In the genomic region with DNA sequence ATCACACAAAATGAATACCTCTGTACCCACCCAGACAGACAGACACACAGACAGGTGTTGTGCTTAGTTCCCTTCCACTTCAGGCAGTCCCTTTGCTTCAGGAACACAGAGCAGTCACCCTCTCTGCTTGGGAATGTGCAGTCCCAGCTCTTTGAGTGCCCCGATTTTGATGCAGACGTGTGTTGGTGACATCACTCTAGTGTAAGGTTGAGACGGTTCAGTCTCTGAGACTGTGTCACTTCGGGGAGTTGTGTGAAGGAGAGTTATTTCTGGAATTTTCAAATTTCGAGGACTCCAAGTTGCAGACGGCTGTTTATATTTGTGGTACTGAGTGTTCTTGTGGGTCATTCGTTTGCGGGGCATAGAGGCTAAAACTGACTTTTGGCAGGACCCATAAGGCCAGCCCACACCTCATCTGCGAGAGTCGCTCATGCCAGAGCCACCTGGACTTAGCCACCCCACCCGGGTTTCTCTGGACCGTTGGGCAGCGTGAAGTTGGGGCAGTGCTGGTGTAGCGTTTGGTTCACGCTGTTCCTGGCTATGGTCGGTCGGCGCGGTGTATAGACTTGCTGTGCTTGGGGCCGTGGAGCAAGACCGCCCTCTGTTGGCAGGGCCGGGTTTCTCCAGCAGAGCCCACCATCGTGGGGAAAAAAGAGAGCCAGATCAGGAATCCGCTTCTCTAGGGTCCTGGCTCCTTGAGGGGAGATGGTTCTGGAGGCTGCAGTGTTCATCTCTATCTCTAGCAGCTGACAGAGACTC, we compare ENCODE assay signal across 8 mouse cellular contexts. TPM values are rescaled to one million over a fixed set of nuclear protein-coding genes. Genes with fewer than 3 reads are reported as not detected.
DNase-seq lines count a peak whose midpoint lies in the region; ATAC-seq lines count a peak whose summit lies in the region.

No protein-coding gene starts in this region.

- intact Hi-C loops in left cerebral cortex, postnatal 14 days (cut with DNase I), result loop anchor here (5.0 to 10.0 kb wide), 3 partner anchors 33 to 140 kb away; a partner anchor contains a TSS

- DNase-seq in ZHBTc4 (ENCODE audit: low read depth, low spot score), result peak; percentile 92
- peak; percentile 84 for DNase-seq in gastrocnemius, postnatal 10 days
- DNase-seq in hindlimb bud, embryonic 11.5 days (ENCODE audit: extremely low spot score, low read depth, low spot score), result peak; percentile 26
- peak; percentile 31 to 68 for DNase-seq in left cerebral cortex, postnatal 14 days (ENCODE audit: low spot score in 2 of 2)
- DNase-seq in right cerebral cortex, postnatal 25 days, result peak; percentile 56
- DNase-seq in urinary bladder, postnatal 36 days (ENCODE audit: low spot score in 2 of 2), result peak; percentile 70 to 83

- ATAC-seq in common myeloid progenitor, adult 5-6 weeks (replicated peaks; ENCODE audit: low read depth, poor library complexity, severe bottlenecking), result peak; percentile 95
- peak; percentile 88 for ATAC-seq in megakaryocyte-erythroid progenitor cell, adult 5-6 weeks (replicated peaks; ENCODE audit: low FRiP score, low TSS enrichment, poor library complexity, severe bottlenecking)

RNA-seq across cellular contexts. Expression of a gene that starts 30.6 kb away (rescaled TPM):
- total RNA-seq in common myeloid progenitor, adult 5-6 weeks (2017), result 20.7 and 22.1 TPM in 2 replicates
- total RNA-seq in gastrocnemius, postnatal 10 days (2021), result 1 to 10 TPM; 9.8 to 9.9 TPM
- 10 to 100 TPM; 33.6 to 36.8 TPM for total RNA-seq in left cerebral cortex, postnatal 14 days (2021)
- 29.1 and 66.3 TPM in 2 replicates for total RNA-seq in megakaryocyte-erythroid progenitor cell, adult 5-6 weeks (2014; fragmentation: Nextera tagmentation)
- 28.2 and 33.5 TPM in 2 replicates for total RNA-seq in megakaryocyte-erythroid progenitor cell, adult 5-6 weeks (2017)

RNA-seq across cellular contexts. Expression of a gene that starts 35.0 kb away (rescaled TPM):
- total RNA-seq in common myeloid progenitor, adult 5-6 weeks (2017), result not detected in 2 replicates
- 10 to 100 TPM in 1 of 2 experiments, 1 to 10 TPM in 1; 6.9 to 11.9 TPM for total RNA-seq in gastrocnemius, postnatal 10 days (2021)
- total RNA-seq in left cerebral cortex, postnatal 14 days (2021), result 10 to 100 TPM; 21.7 to 22.3 TPM
- not detected in 2 replicates for total RNA-seq in megakaryocyte-erythroid progenitor cell, adult 5-6 weeks (2014; fragmentation: Nextera tagmentation)
- total RNA-seq in megakaryocyte-erythroid progenitor cell, adult 5-6 weeks (2017), result not detected in 2 replicates

RNA-seq across cellular contexts. Expression of a gene that starts 48.4 kb away (rescaled TPM):
- 13.6 and 21.3 TPM in 2 replicates for total RNA-seq in common myeloid progenitor, adult 5-6 weeks (2017)
- 100 to 1,000 TPM; 155 to 167 TPM for total RNA-seq in gastrocnemius, postnatal 10 days (2021)
- 10 to 100 TPM; 39.5 to 40.3 TPM for total RNA-seq in left cerebral cortex, postnatal 14 days (2021)
- 7.5 and 8.2 TPM in 2 replicates for total RNA-seq in megakaryocyte-erythroid progenitor cell, adult 5-6 weeks (2014; fragmentation: Nextera tagmentation)
- total RNA-seq in megakaryocyte-erythroid progenitor cell, adult 5-6 weeks (2017), result 14.6 and 30.4 TPM in 2 replicates

RNA-seq across cellular contexts. Expression of a gene that starts 54.9 kb away (rescaled TPM):
- 13.5 and 13.9 TPM in 2 replicates for total RNA-seq in common myeloid progenitor, adult 5-6 weeks (2017)
- total RNA-seq in gastrocnemius, postnatal 10 days (2021), result 10 to 100 TPM; 15.9 to 22.2 TPM
- 10 to 100 TPM; 52.7 to 60.6 TPM for total RNA-seq in left cerebral cortex, postnatal 14 days (2021)
- total RNA-seq in megakaryocyte-erythroid progenitor cell, adult 5-6 weeks (2014; fragmentation: Nextera tagmentation), result 38.5 and 42.2 TPM in 2 replicates
- total RNA-seq in megakaryocyte-erythroid progenitor cell, adult 5-6 weeks (2017), result 9.6 and 19.9 TPM in 2 replicates

Comparison
In these comparisons a context has a peak if more than half of its experiments do, and no peak if none do; other contexts are left out.
1. Peak in every context shown above with its lines: DNase-seq and ATAC-seq.
2. DNase-seq: peak in every context shown above with its lines; median percentile 92 in ZHBTc4; 84 in gastrocnemius, postnatal 10 days; 76 in urinary bladder, postnatal 36 days; 56 in right cerebral cortex, postnatal 25 days; 50 in left cerebral cortex, postnatal 14 days; 26 in hindlimb bud, embryonic 11.5 days.